Mouse (Mus musculus): Measurements from ENCODE around the gene Pdyn.

The Pdyn gene

DNA sequence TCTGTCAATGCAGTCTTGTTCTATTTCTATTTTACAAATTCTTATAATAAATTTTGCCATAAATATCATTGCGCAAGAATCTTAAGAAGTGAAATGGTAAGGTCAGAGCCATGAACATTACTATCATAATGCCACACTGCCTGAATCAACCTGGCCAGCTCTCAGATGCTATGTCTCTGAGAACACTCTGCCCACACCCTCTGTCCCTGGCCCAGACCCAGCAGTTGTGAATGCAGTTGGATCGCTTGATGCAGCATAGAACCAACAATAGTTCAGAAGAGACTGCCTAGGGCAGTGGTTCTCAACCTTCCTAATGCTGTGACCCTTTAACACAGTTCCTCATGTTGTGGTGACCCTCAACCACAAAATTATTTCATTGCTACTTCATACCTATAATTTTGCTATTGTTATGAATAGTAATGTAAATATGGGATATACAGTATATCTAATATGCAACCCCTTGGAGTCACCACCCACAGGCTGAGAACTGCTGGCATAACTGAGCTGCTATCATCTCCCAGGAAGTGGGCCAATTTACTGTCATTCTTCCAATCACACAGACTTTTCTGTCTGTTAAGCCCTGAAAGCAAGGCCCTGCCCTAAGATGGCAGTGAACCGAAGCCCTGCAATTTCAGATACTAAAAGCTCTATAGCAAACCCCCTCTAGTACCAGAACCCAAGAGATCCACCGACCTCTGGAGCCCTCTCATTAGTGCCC lies 45.3 kb downstream of the Pdyn start:
- no peak for DNase-seq (ENCODE audit: low read depth, low spot score)

DNA sequence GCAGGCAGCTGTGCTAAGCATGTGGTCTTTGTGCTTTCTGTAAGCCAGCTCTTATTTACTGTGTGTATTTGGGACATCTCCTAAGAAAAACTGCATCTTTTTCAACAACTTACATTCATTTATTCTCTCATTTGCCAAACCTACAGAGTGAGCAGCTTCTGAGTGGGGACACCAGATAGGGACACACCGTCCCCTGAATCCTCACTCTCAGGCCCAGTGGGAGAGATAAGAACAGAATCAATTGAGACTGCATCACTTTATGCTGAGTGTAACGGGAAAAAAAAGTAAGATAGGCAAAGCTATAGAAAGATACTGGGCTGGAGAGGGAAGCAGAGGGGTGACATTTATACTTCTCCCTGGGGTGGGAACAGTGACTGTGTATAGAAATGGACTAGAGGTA lies 46.0 kb downstream of the Pdyn start:
- DNase-seq (ENCODE audit: low read depth, low spot score): no peak

DNA sequence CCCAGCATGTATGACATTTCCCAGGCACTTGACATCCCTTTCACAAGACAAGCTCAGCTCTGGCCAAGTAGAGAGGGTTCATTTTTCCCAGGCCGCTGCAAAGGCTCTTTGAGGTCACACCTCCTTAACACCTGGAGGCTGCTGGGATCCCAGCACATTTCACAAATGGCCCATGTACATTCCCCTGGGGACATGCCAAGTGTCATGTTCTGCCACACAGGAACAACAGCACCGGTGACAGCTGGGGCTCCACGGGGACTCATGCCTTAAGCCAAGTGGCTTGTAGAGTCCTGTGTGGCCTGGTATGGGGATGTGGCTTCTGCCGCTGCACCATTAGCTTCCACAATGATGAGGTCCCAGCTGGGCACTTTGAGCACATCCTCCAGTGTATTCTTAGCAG lies 47.0 kb downstream of the Pdyn start:
- DNase-seq (ENCODE audit: low read depth, low spot score): no peak

Data from A20 (cell line).